Mouse (Mus musculus): Measurements from ENCODE around the gene Spink8. TPM values are rescaled to one million over a fixed set of nuclear protein-coding genes. Genes with fewer than 3 reads are reported as not detected.

Spink8 gene
- polyA plus RNA-seq, 1 experiment from 2014 or later, result not detected

- H3K4me2 ChIP-seq (replicated peaks; ENCODE audit: low read depth, low read length), result no peak overlapping the region
- WGBS, result 86% methylated on average over 2 of the region's 2 CpGs
- ATAC-seq (ENCODE audit: insufficient number of reproducible peaks, insufficient read depth, low FRiP score, low read depth), result no peak
Measured at GRCm38 (mm10) chr9:109854341-109854740, 42.3 kb downstream of the Spink8 start.

DNA sequence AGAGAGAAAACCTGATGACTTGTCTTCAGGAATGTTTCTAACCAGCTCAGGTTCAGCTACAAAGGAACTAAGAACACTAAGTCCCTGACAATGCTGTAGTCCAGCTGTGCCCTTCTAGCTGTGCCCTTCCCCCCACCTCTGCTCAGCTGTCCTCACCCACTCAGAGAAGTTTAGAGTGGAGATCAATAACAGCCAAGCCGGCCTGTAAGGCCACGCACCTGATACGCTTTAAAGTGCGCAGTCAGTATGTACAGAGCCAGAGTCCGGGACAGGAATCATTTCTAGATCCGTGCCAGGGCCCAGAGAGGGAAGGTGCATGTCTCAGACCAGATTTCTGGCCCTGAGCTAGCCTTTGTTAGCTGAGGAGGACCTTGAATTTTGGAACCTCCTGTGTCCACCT lies 43.9 kb downstream of the Spink8 start:
- Histone ChIP-seq H3K9me3 (ENCODE audit: control insufficient read depth, low read depth, low read length) (no peaks in the 10 kb centered on the region), H3K27me3 (ENCODE audit: control insufficient read depth, insufficient read depth, low read length) (no peaks in the 10 kb centered on the region), H3K27ac (ENCODE audit: low read length) (no peak overlapping the region), H3K4me1 (ENCODE audit: control insufficient read depth, insufficient read depth, low read length) (no peaks in the 10 kb centered on the region), H3K4me3 (ENCODE audit: low read depth, low read length) (no peak overlapping the region), H3K36me3 (ENCODE audit: control insufficient read depth, insufficient read depth, low read length) (no peaks in the 10 kb centered on the region), H3K9ac (replicated peaks; ENCODE audit: low read depth, low read length) (no peak overlapping the region), H3K4me2 (replicated peaks; ENCODE audit: low read depth, low read length) (no peak overlapping the region)
- no peak for ATAC-seq (ENCODE audit: insufficient number of reproducible peaks, insufficient read depth, low FRiP score, low read depth)
- WGBS, result 67% methylated on average over 6 of the region's 6 CpGs

More at GRCm38 (mm10) chr9:109854341-109854740, 42.3 kb downstream of the Spink8 start:
- no peaks in the 10 kb centered on the region for H3K36me3 ChIP-seq (ENCODE audit: control insufficient read depth, insufficient read depth, low read length)
- H3K9me3 ChIP-seq (ENCODE audit: control insufficient read depth, low read depth, low read length), result no peaks in the 10 kb centered on the region
- H3K4me3 ChIP-seq (ENCODE audit: low read depth, low read length), result no peak overlapping the region
- no peaks in the 10 kb centered on the region for H3K27me3 ChIP-seq (ENCODE audit: control insufficient read depth, insufficient read depth, low read length)
- H3K27ac ChIP-seq (ENCODE audit: low read length), result no peak overlapping the region
- no peaks in the 10 kb centered on the region for H3K4me1 ChIP-seq (ENCODE audit: control insufficient read depth, insufficient read depth, low read length)
- H3K9ac ChIP-seq (replicated peaks; ENCODE audit: low read depth, low read length), result no peak overlapping the region

DNA sequence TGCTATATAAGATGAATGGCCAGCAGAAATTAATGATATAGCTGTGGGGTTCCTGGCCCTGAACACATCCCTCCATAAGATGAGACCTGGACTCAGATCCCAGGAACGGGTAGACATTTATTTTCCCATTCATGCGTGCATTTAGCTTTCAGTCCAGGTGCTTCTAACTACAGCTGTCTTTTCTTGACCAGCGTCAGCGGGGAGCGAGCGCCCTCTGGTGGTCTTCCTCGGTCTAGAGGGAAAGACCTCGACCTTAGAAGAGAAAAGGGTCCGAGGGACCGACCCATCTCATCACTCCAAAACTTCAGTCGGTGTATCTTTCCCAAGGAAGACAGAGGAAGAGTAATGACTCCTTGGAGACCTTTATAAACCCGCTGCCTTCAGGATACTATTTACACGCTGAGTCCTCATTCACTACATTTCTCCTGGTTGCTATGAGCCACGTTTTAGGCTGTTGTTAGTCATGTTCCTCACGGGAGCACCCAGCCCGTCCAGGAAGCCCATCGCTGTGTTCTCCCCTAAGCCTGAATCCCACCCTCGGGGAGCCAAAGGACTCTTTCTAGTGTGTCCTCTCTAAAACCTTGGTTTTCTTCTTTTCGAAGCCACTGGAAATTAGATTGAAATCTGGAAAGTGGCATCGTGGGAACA lies 50.4 kb downstream of the Spink8 start:
- Histone ChIP-seq H3K4me3 (ENCODE audit: low read depth, low read length) (no peak overlapping the region), H3K4me1 (ENCODE audit: control insufficient read depth, insufficient read depth, low read length) (no peaks in the 10 kb centered on the region), H3K9me3 (ENCODE audit: control insufficient read depth, low read depth, low read length) (no peaks in the 10 kb centered on the region), H3K27me3 (ENCODE audit: control insufficient read depth, insufficient read depth, low read length) (no peaks in the 10 kb centered on the region), H3K4me2 (replicated peaks; ENCODE audit: low read depth, low read length) (peak overlapping the region; percentile 19), H3K36me3 (ENCODE audit: control insufficient read depth, insufficient read depth, low read length) (no peaks in the 10 kb centered on the region), H3K9ac (replicated peaks; ENCODE audit: low read depth, low read length) (no peak overlapping the region), H3K27ac (ENCODE audit: low read length) (no peak overlapping the region)
- 19% methylated on average over 20 of the region's 20 CpGs for WGBS
- ATAC-seq (ENCODE audit: insufficient number of reproducible peaks, insufficient read depth, low FRiP score, low read depth), result 0 out of 2 replicates have a peak, but pooled peaks have one; percentile 42

- Histone ChIP-seq H3K27ac (ENCODE audit: low read length) (no peak overlapping the region), H3K4me1 (ENCODE audit: control insufficient read depth, insufficient read depth, low read length) (no peaks in the 10 kb centered on the region), H3K9me3 (ENCODE audit: control insufficient read depth, low read depth, low read length) (no peaks in the 10 kb centered on the region), H3K36me3 (ENCODE audit: control insufficient read depth, insufficient read depth, low read length) (no peaks in the 10 kb centered on the region), H3K27me3 (ENCODE audit: control insufficient read depth, insufficient read depth, low read length) (no peaks in the 10 kb centered on the region), H3K9ac (replicated peaks; ENCODE audit: low read depth, low read length) (no peak overlapping the region), H3K4me3 (ENCODE audit: low read depth, low read length) (no peak overlapping the region), H3K4me2 (replicated peaks; ENCODE audit: low read depth, low read length) (no peak overlapping the region)
- 55% methylated on average over 3 of the region's 3 CpGs for WGBS
- no peak for ATAC-seq (ENCODE audit: insufficient number of reproducible peaks, insufficient read depth, low FRiP score, low read depth)
Measured at GRCm38 (mm10) chr9:109863085-109863484, 51.0 kb downstream of the Spink8 start.

GRCm38 (mm10) chr9:109866218-109866617 lies 54.1 kb downstream of the Spink8 start:
- 0 out of 2 replicates have a peak, but pooled peaks cover 2% of the 10 kb centered on the region for H3K4me1 ChIP-seq (ENCODE audit: control insufficient read depth, insufficient read depth, low read length)
- no peak for ATAC-seq (ENCODE audit: insufficient number of reproducible peaks, insufficient read depth, low FRiP score, low read depth)
- H3K36me3 ChIP-seq (ENCODE audit: control insufficient read depth, insufficient read depth, low read length), result no peaks in the 10 kb centered on the region
- H3K4me3 ChIP-seq (ENCODE audit: low read depth, low read length), result no peak overlapping the region
- no peak overlapping the region for H3K4me2 ChIP-seq (replicated peaks; ENCODE audit: low read depth, low read length)
- no peaks in the 10 kb centered on the region for H3K9me3 ChIP-seq (ENCODE audit: control insufficient read depth, low read depth, low read length)
- 46% methylated on average over 2 of the region's 2 CpGs for WGBS
- H3K27me3 ChIP-seq (ENCODE audit: control insufficient read depth, insufficient read depth, low read length), result no peaks in the 10 kb centered on the region
- no peak overlapping the region for H3K27ac ChIP-seq (ENCODE audit: low read length)
- no peak overlapping the region for H3K9ac ChIP-seq (replicated peaks; ENCODE audit: low read depth, low read length)

DNA sequence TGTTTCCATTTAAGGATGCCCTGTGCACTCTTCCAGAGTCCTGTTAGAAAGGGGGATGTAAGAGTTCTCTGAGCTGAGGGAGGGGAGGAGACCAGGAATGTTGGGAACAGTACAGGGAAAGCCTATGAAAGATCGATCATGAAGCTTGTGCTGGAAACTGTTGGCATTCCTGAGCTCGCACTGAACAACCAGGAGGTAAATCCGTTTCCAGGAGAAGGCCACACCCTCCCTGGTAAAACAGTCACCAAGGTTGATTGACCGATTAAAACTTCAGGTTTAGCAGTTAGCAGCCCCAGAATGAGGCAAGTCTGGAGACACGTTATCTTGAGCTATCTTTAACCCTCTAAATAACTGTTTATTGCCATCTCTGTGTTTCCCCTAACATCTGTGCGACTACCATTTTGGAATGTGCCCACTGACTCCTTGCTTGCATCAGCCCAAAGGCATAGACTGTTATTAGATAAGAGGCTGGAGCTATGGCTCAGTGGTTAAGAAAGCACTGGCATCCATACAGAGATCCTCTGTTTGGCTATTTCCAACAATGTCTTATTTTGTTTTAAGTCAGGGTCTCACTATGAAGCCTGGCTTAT lies 59.0 kb downstream of the Spink8 start:
- 28% methylated on average over 6 of the region's 6 CpGs for WGBS
- Histone ChIP-seq H3K4me1 (ENCODE audit: control insufficient read depth, insufficient read depth, low read length) (0 out of 2 replicates have a peak, but pooled peaks cover 3% of the 10 kb centered on the region), H3K27ac (ENCODE audit: low read length) (no peak overlapping the region), H3K4me3 (ENCODE audit: low read depth, low read length) (no peak overlapping the region), H3K9me3 (ENCODE audit: control insufficient read depth, low read depth, low read length) (no peaks in the 10 kb centered on the region), H3K27me3 (ENCODE audit: control insufficient read depth, insufficient read depth, low read length) (no peaks in the 10 kb centered on the region), H3K4me2 (replicated peaks; ENCODE audit: low read depth, low read length) (no peak overlapping the region), H3K36me3 (ENCODE audit: control insufficient read depth, insufficient read depth, low read length) (no peaks in the 10 kb centered on the region), H3K9ac (replicated peaks; ENCODE audit: low read depth, low read length) (no peak overlapping the region)
- no peak for ATAC-seq (ENCODE audit: insufficient number of reproducible peaks, insufficient read depth, low FRiP score, low read depth)

DNA sequence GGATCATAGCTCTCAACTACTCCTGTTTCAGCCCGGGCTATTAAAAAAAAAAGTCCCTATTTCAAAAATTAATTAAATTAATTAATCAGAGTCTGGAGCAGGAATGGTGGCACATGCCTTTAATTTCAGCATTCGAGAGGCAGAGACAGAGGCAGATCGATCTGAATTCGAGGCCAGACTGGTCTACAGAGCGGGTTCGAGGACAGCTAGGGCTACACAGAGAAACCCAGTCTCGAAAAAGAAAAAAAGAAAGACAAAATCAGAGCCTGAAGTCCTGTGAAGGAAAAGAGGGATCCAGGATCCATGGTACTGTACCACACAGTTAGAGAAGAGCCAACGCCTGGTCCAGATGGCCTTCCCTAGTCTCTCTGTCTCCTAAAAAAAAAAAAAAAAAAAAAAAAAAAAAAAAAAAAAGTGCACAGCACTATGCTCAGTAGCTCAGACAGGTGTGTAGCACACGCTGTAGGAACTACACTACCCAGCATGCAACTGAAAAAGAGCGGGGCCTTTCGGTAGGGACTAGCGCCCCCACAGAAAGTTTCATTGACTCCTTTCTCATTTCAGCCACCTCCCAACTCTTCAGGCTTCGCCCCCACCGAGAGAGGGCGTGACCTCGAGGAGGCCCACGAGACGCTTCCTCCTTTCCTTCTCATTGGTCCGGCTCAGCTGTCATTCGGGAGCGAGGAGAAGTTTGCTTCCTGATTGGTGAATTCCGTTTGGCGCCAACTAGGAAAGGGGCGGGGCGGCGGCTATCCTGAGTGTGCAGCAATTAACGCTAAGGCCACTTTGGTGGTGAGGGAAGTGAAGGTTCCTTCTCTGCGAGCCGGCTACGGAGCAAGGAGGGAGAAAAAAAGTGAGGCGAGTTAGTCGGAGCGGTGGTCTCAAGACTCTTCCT lies 63.0 kb downstream of the Spink8 start, which contains the start of gene Cdc25a:
Gene Cdc25a, plus strand, starts transcription at position 783 of the 895 bp plus-strand sequence.
- WGBS, result 6% methylated on average over 33 of the region's 33 CpGs
- H3K4me1 ChIP-seq (ENCODE audit: control insufficient read depth, insufficient read depth, low read length), result 0 out of 2 replicates have a peak, but pooled peaks cover 10% of the 10 kb centered on the region
- H3K27me3 ChIP-seq (ENCODE audit: control insufficient read depth, insufficient read depth, low read length), result no peaks in the 10 kb centered on the region
- ATAC-seq (ENCODE audit: insufficient number of reproducible peaks, insufficient read depth, low FRiP score, low read depth), result peak; percentile 92
- no peaks in the 10 kb centered on the region for H3K9me3 ChIP-seq (ENCODE audit: control insufficient read depth, low read depth, low read length)
- peaks cover 20% of the 10 kb centered on the region for H3K36me3 ChIP-seq (ENCODE audit: control insufficient read depth, insufficient read depth, low read length)
- peak within 1 kb of the TSS; percentile 74 for H3K4me2 ChIP-seq (replicated peaks; ENCODE audit: low read depth, low read length)
- peak within 1 kb of the TSS; percentile 94 for H3K27ac ChIP-seq (ENCODE audit: low read length)
- H3K9ac ChIP-seq (replicated peaks; ENCODE audit: low read depth, low read length), result peak within 1 kb of the TSS; percentile 97
- peak within 1 kb of the TSS; percentile 99 for H3K4me3 ChIP-seq (ENCODE audit: low read depth, low read length)

Measured in stomach, embryonic 14.5 days (tissue).